Mouse (Mus musculus): Measurements from ENCODE around the gene Cope.

Cope gene

DNA sequence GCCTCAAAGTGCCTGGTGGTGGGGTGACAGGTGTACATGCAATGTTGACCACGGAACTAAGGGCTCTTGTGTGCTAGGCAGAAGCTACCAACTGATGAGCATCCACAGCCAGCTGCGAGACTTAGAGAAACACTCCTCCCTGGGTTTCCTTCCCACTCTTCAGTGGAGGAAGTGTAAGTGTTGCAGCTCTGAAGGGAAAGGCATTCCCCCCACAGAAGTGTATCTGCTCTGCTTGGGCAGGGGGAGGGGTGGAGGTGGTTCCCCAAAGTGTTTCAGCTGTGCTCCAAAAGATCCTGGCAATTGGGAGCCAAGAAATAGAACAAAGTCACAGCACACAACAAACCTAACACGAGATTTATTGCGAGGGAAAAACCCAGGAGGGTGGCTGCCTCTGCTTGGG lies 51.7 kb downstream of the Cope start:
- Histone ChIP-seq H3K27me3 (ENCODE audit: insufficient read depth, low read length) (no peaks in the 10 kb centered on the region), H3K9me3 (ENCODE audit: low read length) (no peaks in the 10 kb centered on the region), H3K36me3 (ENCODE audit: insufficient read depth, low read length) (peaks cover 32% of the 10 kb centered on the region), H3K4me1 (replicated peaks; ENCODE audit: low read depth, low read length) (peaks cover 86% of the 10 kb centered on the region), H3K4me3 (replicated peaks; ENCODE audit: low read length) (peak overlapping the region; percentile 91)
- no peak for TF ChIP-seq NANOG (IDR thresholded peaks at IDR 0.05; ENCODE audit: borderline replicate concordance, low read length)
- TF ChIP-seq POU5F1 (IDR thresholded peaks at IDR 0.05; ENCODE audit: borderline replicate concordance, low read length), result no peak
- TF ChIP-seq CTCF (conservative IDR thresholded peaks at IDR 0.05; ENCODE audit: low read length), result no peak

DNA sequence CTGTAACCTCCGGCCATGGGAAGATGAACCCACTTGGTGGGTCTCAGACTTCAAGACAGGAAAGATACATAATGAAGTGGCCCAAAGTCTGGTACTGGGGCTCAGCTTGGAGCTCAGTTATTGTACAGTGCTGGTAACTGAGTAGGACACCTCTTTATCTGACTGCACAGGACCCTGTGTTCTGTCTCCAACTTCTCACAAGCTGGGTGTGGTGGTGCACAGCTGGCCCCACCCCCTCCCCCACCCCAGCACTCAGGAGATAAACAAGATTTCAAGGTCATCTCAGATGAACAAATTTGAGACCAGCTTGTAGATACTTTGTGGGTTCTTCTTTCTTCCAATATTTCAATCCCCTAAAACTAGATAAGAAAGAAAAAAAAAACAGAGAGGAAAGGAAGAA lies 53.8 kb downstream of the Cope start:
- Histone ChIP-seq H3K4me3 (replicated peaks; ENCODE audit: low read length) (no peak overlapping the region; the same call in 1 of the 2 replicates), H3K9me3 (ENCODE audit: low read length) (no peaks in the 10 kb centered on the region), H3K36me3 (ENCODE audit: insufficient read depth, low read length) (peaks cover 11% of the 10 kb centered on the region), H3K27me3 (ENCODE audit: insufficient read depth, low read length) (no peaks in the 10 kb centered on the region), H3K4me1 (replicated peaks; ENCODE audit: low read depth, low read length) (peaks cover 74% of the 10 kb centered on the region)
- no peak for TF ChIP-seq POU5F1 (IDR thresholded peaks at IDR 0.05; ENCODE audit: borderline replicate concordance, low read length)
- no peak for TF ChIP-seq NANOG (IDR thresholded peaks at IDR 0.05; ENCODE audit: borderline replicate concordance, low read length)
- no peak for TF ChIP-seq CTCF (conservative IDR thresholded peaks at IDR 0.05; ENCODE audit: low read length)

DNA sequence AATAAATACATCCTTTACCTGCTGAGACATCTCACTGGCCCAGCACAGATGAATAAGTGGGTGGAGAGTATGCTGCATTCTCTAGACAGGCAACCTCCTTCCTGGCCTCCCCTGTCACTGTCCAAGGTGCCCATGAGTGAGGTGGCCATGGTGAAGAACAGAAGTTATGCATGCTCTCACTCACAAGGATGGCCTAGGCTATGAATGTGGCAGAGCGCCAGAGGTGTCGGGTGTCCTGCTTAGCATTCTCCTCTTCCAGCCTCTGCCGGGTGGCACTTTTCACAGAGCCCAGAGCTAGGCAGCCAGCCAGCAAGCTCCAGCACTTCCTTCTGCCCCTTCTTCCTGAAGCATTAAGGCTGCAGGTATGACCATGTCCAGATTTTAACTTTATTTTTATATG lies 57.1 kb downstream of the Cope start:
- H3K36me3 ChIP-seq (ENCODE audit: insufficient read depth, low read length), result no peaks in the 10 kb centered on the region
- H3K9me3 ChIP-seq (ENCODE audit: low read length), result no peaks in the 10 kb centered on the region
- TF ChIP-seq NANOG (IDR thresholded peaks at IDR 0.05; ENCODE audit: borderline replicate concordance, low read length) (no peak), POU5F1 (IDR thresholded peaks at IDR 0.05; ENCODE audit: borderline replicate concordance, low read length) (no peak), CTCF (conservative IDR thresholded peaks at IDR 0.05; ENCODE audit: low read length) (no peak)
- H3K4me3 ChIP-seq (replicated peaks; ENCODE audit: low read length), result no peak overlapping the region
- H3K27me3 ChIP-seq (ENCODE audit: insufficient read depth, low read length), result peaks cover 9% of the 10 kb centered on the region; the same call in 1 of the 2 replicates
- peaks cover 73% of the 10 kb centered on the region for H3K4me1 ChIP-seq (replicated peaks; ENCODE audit: low read depth, low read length)

DNA sequence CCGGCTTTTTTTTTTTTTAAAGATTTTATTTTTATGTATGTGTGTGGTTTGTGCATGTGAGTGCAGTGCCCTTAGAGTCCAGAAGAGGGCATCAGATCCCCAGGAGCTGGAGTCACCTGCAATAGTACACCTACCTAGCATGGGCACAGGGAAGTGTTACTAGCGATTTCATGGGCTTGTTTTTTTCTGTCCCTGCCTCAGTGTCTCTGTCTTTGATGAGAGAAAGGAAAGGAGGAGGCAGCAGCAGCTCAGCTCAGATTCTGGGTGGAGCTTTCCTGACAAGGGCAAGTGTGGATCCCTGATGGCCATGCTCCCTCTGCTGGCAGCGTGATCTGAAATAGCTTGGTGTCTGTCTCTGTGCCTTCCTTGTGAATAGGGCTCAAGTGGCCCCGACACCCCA lies 58.5 kb downstream of the Cope start:
- H3K4me3 ChIP-seq (replicated peaks; ENCODE audit: low read length), result no peak overlapping the region
- H3K27me3 ChIP-seq (ENCODE audit: insufficient read depth, low read length), result peaks cover 13% of the 10 kb centered on the region; the same call in 1 of the 2 replicates
- H3K9me3 ChIP-seq (ENCODE audit: low read length), result no peaks in the 10 kb centered on the region
- peaks cover 62% of the 10 kb centered on the region for H3K4me1 ChIP-seq (replicated peaks; ENCODE audit: low read depth, low read length)
- H3K36me3 ChIP-seq (ENCODE audit: insufficient read depth, low read length), result no peaks in the 10 kb centered on the region
- TF ChIP-seq NANOG (IDR thresholded peaks at IDR 0.05; ENCODE audit: borderline replicate concordance, low read length) (no peak), POU5F1 (IDR thresholded peaks at IDR 0.05; ENCODE audit: borderline replicate concordance, low read length) (no peak), CTCF (conservative IDR thresholded peaks at IDR 0.05; ENCODE audit: low read length) (peak; percentile 46)

DNA sequence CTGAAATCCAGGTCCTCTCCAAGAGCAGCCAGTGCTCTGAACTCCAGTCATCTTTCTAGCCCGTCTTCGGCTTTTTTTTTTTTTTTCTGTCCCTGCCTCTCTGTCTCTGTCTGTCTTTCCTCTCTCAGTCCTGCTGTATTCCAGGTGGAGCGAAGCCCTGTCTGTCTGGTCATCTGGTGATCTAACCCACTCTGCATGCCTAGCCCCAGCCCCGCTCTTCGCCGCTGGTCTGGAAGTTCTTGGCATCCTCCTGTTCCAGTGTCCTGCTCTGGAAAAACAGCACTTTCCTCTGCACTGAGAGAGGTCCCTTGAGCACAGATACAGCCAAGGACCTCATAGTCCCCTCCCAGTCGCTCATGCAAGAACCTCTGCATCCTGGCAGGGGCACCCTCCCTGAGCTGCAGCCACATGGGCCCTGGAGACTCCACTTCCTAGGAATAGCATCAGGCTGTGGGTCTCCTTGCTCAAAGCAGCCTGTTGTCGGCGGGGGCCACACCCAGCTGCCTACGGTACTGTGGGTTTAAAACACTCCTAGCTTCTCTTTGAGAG lies 59.2 kb downstream of the Cope start:
- no peak for TF ChIP-seq NANOG (IDR thresholded peaks at IDR 0.05; ENCODE audit: borderline replicate concordance, low read length)
- no peak for TF ChIP-seq CTCF (conservative IDR thresholded peaks at IDR 0.05; ENCODE audit: low read length)
- no peak for TF ChIP-seq POU5F1 (IDR thresholded peaks at IDR 0.05; ENCODE audit: borderline replicate concordance, low read length)
- H3K9me3 ChIP-seq (ENCODE audit: low read length), result no peaks in the 10 kb centered on the region
- peak overlapping the region; percentile 52 for H3K4me3 ChIP-seq (replicated peaks; ENCODE audit: low read length)
- peaks cover 54% of the 10 kb centered on the region for H3K4me1 ChIP-seq (replicated peaks; ENCODE audit: low read depth, low read length)
- H3K27me3 ChIP-seq (ENCODE audit: insufficient read depth, low read length), result peaks cover 19% of the 10 kb centered on the region; the same call in 1 of the 2 replicates
- no peaks in the 10 kb centered on the region for H3K36me3 ChIP-seq (ENCODE audit: insufficient read depth, low read length)
